Mouse (Mus musculus): ENCODE results near the gene Mapkapk5. TPM values are rescaled to one million over a fixed set of nuclear protein-coding genes. Genes with fewer than 3 reads are reported as not detected.
"Not testable (repeated sequence)": the region's sequence is repeated elsewhere in the genome, so short reads cannot be mapped to it uniquely, and the experiment has no call there.

Gene Mapkapk5
- polyA plus RNA-seq, 1 experiment from 2014 or later: 69.6 TPM

DNA sequence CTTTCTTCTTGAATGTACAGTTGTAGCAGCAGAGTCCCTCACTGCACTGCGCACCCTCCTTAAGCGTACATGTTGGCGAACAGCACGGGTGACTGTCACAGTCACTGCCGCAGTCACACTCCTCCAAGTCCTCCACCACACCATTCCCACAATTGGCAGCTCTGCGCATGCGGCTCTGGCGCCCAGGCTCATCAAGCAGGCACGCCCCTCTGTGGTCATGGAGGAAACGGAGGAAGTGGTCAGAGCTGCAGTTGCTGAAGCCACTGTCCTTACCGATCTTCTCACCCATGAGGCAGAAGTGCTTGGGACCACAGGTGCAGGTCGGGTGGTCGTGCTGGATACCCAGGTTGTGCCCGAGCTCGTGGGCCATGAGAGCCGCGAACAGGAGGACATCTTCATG lies 25.9 kb downstream of the Mapkapk5 start:
- H3K36me3 ChIP-seq: peaks cover 47% of the 10 kb centered on the region
- not testable (repeated sequence) for H3K9me3 ChIP-seq; H3K27me3 ChIP-seq (replicated peaks); H3K4me1 ChIP-seq; H3K4me2 ChIP-seq (replicated peaks); H3K27ac ChIP-seq; ATAC-seq (ENCODE audit: low FRiP score, low read depth); H3K9ac ChIP-seq; H3K4me3 ChIP-seq
- 94% methylated on average over 11 of the region's 17 CpGs for WGBS

- H3K4me2 ChIP-seq (replicated peaks): no peak overlapping the region
- WGBS: 93% methylated on average over 9 of the region's 9 CpGs
- peaks cover 39% of the 10 kb centered on the region for H3K36me3 ChIP-seq
These were observed 26.7 kb downstream of the Mapkapk5 start for GRCm38 (mm10) chr5:121518983-121519382.

DNA sequence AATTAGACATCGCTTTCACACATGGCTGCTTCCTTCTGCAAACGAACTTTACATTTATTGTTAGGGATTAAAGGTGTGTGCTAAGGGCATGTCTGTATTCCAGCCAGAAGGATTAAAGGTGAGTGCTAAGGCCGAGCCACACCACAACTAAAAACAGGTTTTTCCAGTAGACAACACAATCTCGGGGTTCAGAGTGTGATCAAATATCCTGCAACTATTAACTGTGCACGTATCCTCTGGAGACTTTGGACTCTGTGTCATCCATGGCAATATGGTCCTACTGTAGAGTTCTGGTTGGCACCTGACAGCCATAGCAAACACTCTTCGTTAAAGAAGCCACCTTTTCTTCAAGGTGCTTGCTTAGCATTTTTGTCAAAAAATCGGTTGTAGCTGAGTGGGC lies 35.7 kb downstream of the Mapkapk5 start:
- 87% methylated on average over 7 of the region's 7 CpGs for WGBS
- H3K9me3 ChIP-seq: no peaks in the 10 kb centered on the region
- ATAC-seq (ENCODE audit: low FRiP score, low read depth): no peak
- H3K4me3 ChIP-seq: no peak overlapping the region
- no peak overlapping the region for H3K9ac ChIP-seq
- H3K27ac ChIP-seq: no peak overlapping the region
- H3K36me3 ChIP-seq: no peaks in the 10 kb centered on the region
- H3K4me2 ChIP-seq (replicated peaks): no peak overlapping the region
- no peaks in the 10 kb centered on the region for H3K27me3 ChIP-seq (replicated peaks)
- H3K4me1 ChIP-seq: no peaks in the 10 kb centered on the region

More at GRCm38 (mm10) chr5:121518983-121519382, 26.7 kb downstream of the Mapkapk5 start:
- no peak overlapping the region for H3K4me3 ChIP-seq
- no peak overlapping the region for H3K27ac ChIP-seq
- H3K9me3 ChIP-seq: no peaks in the 10 kb centered on the region
- H3K9ac ChIP-seq: no peak overlapping the region
- no peaks in the 10 kb centered on the region for H3K27me3 ChIP-seq (replicated peaks)
- no peaks in the 10 kb centered on the region for H3K4me1 ChIP-seq
- no peak for ATAC-seq (ENCODE audit: low FRiP score, low read depth)

DNA sequence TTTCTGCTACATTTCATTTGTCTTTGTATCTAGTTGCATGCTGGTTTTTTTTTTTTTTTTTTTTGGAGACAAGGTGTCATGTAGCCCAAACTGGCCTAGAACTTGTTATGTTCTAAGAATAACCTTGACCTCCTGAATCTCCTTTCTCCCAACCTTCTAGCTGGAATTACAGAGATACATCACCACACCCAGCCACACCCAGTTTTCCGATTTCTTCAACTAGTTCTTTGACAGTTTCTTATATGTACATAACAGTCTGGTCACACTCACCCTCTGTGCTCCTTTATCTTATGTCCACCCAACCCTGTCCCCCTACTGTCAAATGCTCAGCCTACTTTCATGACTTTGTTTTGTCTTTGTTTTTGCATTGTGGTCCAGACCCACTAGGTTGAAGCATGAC lies 38.9 kb downstream of the Mapkapk5 start:
- no peak overlapping the region for H3K9ac ChIP-seq

DNA sequence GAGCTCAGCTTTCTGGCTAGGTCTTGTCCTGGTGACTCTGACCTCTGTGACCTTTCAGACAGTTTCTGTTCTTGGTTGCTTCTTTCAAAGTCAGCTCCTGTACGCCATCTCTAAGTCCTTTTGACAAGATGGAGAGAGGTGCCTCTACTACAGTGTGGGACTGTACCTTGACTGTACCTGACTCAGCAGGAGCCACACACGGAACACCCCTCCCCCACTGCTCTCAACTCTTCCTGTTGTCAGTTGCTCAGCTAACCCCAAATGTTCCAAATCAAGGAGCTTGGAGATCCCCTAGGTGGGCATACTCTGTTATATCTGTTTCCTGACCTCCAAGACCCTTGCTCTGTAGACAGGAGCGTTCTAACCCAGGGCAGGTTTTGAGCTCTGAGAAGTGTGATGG lies 42.5 kb downstream of the Mapkapk5 start, which contains the start of gene Adam1b:
Adam1b (minus strand) TSS at position 205 of the 400 bp plus-strand sequence.
- no peak for ATAC-seq (ENCODE audit: low FRiP score, low read depth)
- H3K36me3 ChIP-seq: no peaks in the 10 kb centered on the region
- WGBS: 88% methylated on average over 3 of the region's 3 CpGs
- no peak within 1 kb of the TSS for H3K4me3 ChIP-seq
- H3K27me3 ChIP-seq (replicated peaks): no peaks in the 10 kb centered on the region
- no peak within 1 kb of the TSS for H3K9ac ChIP-seq
- H3K4me1 ChIP-seq: no peaks in the 10 kb centered on the region
- H3K4me2 ChIP-seq (replicated peaks): no peak within 1 kb of the TSS
- H3K9me3 ChIP-seq: no peaks in the 10 kb centered on the region
- H3K27ac ChIP-seq: no peak within 1 kb of the TSS

More for the DNA sequence above, 38.9 kb downstream of the Mapkapk5 start:
- WGBS: 96% methylated on average over 1 of the region's 1 CpGs
- Histone ChIP-seq H3K27me3 (replicated peaks) (no peaks in the 10 kb centered on the region), H3K4me3 (no peak overlapping the region), H3K4me1 (no peaks in the 10 kb centered on the region), H3K4me2 (replicated peaks) (no peak overlapping the region), H3K27ac (no peak overlapping the region), H3K36me3 (no peaks in the 10 kb centered on the region), H3K9me3 (no peaks in the 10 kb centered on the region)
- no peak for ATAC-seq (ENCODE audit: low FRiP score, low read depth)

DNA sequence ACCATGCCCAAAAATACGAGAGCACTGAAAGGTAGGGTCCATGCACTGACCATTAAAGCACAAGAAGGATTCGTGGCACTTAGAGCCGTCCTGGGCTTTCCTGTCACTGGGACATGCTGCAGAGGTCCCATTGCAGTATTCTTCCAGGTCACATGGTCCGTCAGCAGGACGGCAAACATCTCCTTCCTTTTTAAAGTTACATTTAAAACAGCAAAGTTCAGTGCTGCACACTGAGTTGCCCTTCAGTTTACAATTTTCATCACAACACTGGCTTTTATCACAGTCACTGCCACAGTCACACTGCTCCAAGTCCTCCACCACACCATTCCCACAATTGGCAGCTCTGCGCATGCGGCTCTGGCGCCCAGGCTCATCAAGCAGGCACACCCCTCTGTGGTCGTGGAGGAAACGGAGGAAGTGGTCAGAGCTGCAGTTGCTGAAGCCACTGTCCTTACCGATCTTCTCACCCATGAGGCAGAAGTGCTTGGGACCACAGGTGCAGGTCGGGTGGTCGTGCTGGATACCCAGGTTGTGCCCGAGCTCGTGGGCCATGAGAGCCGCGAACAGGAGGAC lies 44.2 kb downstream of the Mapkapk5 start:
- not testable (repeated sequence) for H3K27me3 ChIP-seq (replicated peaks); H3K9ac ChIP-seq; H3K36me3 ChIP-seq; H3K4me1 ChIP-seq; ATAC-seq (ENCODE audit: low FRiP score, low read depth); H3K27ac ChIP-seq; H3K9me3 ChIP-seq; H3K4me3 ChIP-seq; H3K4me2 ChIP-seq (replicated peaks)
- WGBS: 77% methylated on average over 11 of the region's 17 CpGs

DNA sequence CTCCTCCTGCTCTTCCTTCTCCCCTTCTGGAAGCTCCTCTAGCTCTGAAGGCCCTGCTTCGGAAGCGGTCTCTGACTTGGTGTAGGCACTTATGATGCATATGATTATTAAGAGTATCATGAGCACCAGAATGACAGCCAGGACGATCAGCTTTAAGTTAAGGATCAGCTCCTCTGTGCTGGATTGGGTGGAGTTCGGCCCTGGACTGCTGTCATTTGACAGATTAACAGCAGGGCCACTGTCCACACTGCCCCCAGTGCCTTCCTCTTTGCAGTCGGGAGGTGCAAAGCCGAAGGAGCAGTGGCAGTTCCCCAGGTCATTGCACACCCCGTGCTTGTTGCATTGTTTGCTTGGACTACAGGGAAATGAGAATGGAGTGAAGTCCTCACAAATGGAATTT lies 45.0 kb downstream of the Mapkapk5 start:
- ATAC-seq (ENCODE audit: low FRiP score, low read depth): no peak
- H3K9me3 ChIP-seq: no peaks in the 10 kb centered on the region
- 74% methylated on average over 7 of the region's 7 CpGs for WGBS
- no peak overlapping the region for H3K4me3 ChIP-seq
- H3K36me3 ChIP-seq: no peaks in the 10 kb centered on the region
- no peak overlapping the region for H3K4me2 ChIP-seq (replicated peaks)
- H3K4me1 ChIP-seq: no peaks in the 10 kb centered on the region
- no peak overlapping the region for H3K27ac ChIP-seq
- no peaks in the 10 kb centered on the region for H3K27me3 ChIP-seq (replicated peaks)
- H3K9ac ChIP-seq: no peak overlapping the region

DNA sequence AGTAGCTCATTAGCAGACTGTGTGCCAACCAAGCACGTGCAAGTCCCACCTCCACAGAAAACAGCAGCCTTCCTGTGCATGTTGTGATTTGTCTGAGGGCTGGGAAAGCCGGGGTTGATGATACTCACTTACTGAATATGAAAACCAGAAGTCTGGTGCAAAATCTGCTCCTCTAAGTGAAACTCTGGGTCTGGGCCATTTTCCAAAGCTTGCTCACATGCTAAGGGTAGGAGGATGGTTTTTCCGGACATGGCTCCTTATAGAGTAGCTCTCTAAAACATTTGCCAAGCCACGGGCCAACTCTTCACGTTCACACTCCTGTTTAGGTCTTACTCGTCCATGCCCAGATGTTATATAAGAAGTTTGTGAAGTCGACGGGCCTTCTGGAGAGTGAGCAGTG lies 52.4 kb downstream of the Mapkapk5 start:
- Histone ChIP-seq H3K4me3 (no peak overlapping the region), H3K36me3 (no peaks in the 10 kb centered on the region), H3K27ac (no peak overlapping the region), H3K4me2 (replicated peaks) (no peak overlapping the region), H3K9ac (no peak overlapping the region), H3K27me3 (replicated peaks) (no peaks in the 10 kb centered on the region), H3K4me1 (no peaks in the 10 kb centered on the region), H3K9me3 (no peaks in the 10 kb centered on the region)
- 78% methylated on average over 8 of the region's 8 CpGs for WGBS
- no peak for ATAC-seq (ENCODE audit: low FRiP score, low read depth)

DNA sequence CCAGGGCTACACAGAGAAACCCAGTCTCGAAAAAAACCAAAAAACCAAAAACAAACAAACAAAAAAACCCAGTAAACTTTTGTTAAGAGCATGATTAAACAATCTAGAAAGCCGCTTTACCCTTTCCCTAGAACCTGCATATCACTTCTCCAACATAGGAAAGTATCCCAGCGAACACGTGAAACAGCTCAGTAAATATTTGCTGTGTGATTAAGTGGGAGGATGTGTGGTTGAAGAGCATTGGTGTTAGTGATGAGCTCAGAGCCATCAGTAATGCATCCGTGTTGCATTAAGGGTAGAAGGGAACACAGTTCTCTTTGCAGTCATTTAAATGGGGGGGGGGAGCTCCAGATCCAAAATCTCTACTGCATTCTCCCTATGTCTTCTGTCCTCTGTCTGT lies 60.9 kb downstream of the Mapkapk5 start:
- no peak overlapping the region for H3K4me2 ChIP-seq (replicated peaks)
- 79% methylated on average over 5 of the region's 5 CpGs for WGBS
- no peak overlapping the region for H3K4me3 ChIP-seq
- no peak for ATAC-seq (ENCODE audit: low FRiP score, low read depth)
- no peak overlapping the region for H3K9ac ChIP-seq
- no peaks in the 10 kb centered on the region for H3K36me3 ChIP-seq
- H3K4me1 ChIP-seq: no peaks in the 10 kb centered on the region
- no peak overlapping the region for H3K27ac ChIP-seq
- no peaks in the 10 kb centered on the region for H3K9me3 ChIP-seq
- no peaks in the 10 kb centered on the region for H3K27me3 ChIP-seq (replicated peaks)

GRCm38 (mm10) chr5:121477680-121478079 lies 68.0 kb downstream of the Mapkapk5 start:
- H3K9me3 ChIP-seq: no peaks in the 10 kb centered on the region
- no peak overlapping the region for H3K9ac ChIP-seq
- no peak overlapping the region for H3K27ac ChIP-seq
- H3K36me3 ChIP-seq: no peaks in the 10 kb centered on the region
- no peaks in the 10 kb centered on the region for H3K4me1 ChIP-seq
- H3K4me2 ChIP-seq (replicated peaks): no peak overlapping the region
- no peaks in the 10 kb centered on the region for H3K27me3 ChIP-seq (replicated peaks)
- no peak overlapping the region for H3K4me3 ChIP-seq
- WGBS: 43% methylated on average over 3 of the region's 3 CpGs
- ATAC-seq (ENCODE audit: low FRiP score, low read depth): no peak

- no peak overlapping the region for H3K27ac ChIP-seq
- no peak overlapping the region for H3K4me2 ChIP-seq (replicated peaks)
- no peaks in the 10 kb centered on the region for H3K36me3 ChIP-seq
- no peak overlapping the region for H3K9ac ChIP-seq
- no peaks in the 10 kb centered on the region for H3K4me1 ChIP-seq
- H3K27me3 ChIP-seq (replicated peaks): no peaks in the 10 kb centered on the region
- H3K4me3 ChIP-seq: no peak overlapping the region
- WGBS: 87% methylated on average over 1 of the region's 1 CpGs
- ATAC-seq (ENCODE audit: low FRiP score, low read depth): no peak
- H3K9me3 ChIP-seq: no peaks in the 10 kb centered on the region
These were observed 69.7 kb downstream of the Mapkapk5 start for GRCm38 (mm10) chr5:121476040-121476439.

Data from neural tube, embryonic 12.5 days (tissue).